Mouse (Mus musculus): ENCODE results near the gene Grk3.

DNA sequence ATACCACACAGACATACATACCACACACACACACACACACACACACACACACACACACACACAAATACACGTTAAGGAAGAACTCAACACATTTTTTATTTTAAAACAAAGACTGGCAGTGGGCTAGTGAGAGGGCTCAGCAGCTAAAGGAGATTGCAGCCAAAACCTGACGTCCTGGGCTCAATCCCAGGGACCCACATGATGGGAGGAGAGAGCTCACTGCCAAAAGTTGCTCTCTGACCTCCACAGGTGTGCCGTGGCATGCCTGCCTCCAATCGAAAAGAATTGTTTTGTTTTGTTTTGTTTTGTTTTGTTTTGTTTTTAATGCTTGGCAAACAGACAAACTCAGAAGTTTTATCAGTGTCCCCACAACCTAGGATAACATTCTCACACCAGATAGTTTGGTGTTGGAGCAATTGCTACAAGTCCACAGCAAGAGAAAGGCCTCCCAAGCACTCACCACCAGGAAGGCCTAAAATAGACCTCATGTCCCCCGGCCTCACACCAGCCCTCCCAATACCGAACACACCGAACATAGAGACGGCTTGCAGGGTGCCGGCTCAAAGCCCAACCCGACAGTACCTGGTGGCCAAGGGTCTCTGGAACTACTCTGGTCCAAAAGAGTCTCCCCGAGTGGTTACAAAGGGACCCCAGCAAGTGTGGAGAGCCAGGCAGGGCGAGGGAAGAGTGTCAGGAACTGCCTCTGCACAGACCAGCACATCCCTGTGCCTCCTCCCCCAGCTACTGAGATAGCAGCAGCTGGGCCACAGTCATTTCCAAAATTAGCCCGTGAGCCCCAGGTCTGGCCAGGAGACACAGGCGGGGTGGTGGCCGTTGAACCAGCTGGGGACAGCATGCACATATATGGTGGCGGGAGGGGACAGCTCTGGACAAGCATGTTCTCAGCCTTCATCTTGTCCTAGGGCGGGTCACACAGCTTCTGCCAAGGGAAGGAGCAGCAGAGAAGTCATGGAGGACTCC is 119.6 kb downstream of the Grk3 start, which contains the start of gene Myo18b:
- TF ChIP-seq CHD2 (IDR thresholded peaks at IDR 0.05; ENCODE audit: low read depth, low read length) (no peak), MAFK (IDR thresholded peaks at IDR 0.05; ENCODE audit: insufficient read depth, low read depth, low read length) (no peak)
